In genomic region chr15:83531961-83532469, GRCm38 (mm10) we compare ENCODE assay signal across 15 mouse cellular contexts. TPM values are rescaled to one million over a fixed set of nuclear protein-coding genes. Genes with fewer than 3 reads are reported as not detected.
A peak's percentile ranks its signal among the peaks of the same experiment; 100 is the strongest.
DNase-seq lines count a peak whose midpoint lies in the region; ATAC-seq and TF ChIP-seq lines count a peak whose summit lies in the region.
"Had no signal": no experiment of that assay in that cellular context is flagged by ENCODE, and none has a peak within 500 bp of the region (broad histone marks: within the 10 kb centered on the region; RNA-seq: fewer than 3 reads in every experiment).

No protein-coding gene starts in this region.

- peak; percentile 54 for TF ChIP-seq CTCF in kidney, postnatal 0 days (IDR thresholded peaks at IDR 0.05; ENCODE audit: low read depth)
- peak; percentile 37 for TF ChIP-seq CTCF in midbrain, postnatal 0 days (IDR thresholded peaks at IDR 0.05)
- TF ChIP-seq CTCF in G1E (IDR thresholded peaks at IDR 0.05; ENCODE audit: low read depth, low read length) = 0 out of 2 replicates have a peak, but pooled peaks have one; percentile 18

- WGBS in kidney, postnatal 0 days = 82% methylated on average over 5 of the region's 5 CpGs
- WGBS in kidney, embryonic 14.5 days = 81% methylated on average over 5 of the region's 5 CpGs
- WGBS in midbrain, postnatal 0 days = 82% methylated on average over 5 of the region's 5 CpGs
- 74% methylated on average over 5 of the region's 5 CpGs for WGBS in midbrain, embryonic 11.5 days

- no peak for DNase-seq in kidney, postnatal 0 days (ENCODE audit: low spot score)
- DNase-seq in midbrain, postnatal 0 days (ENCODE audit: low spot score) = no peak
- no peak for DNase-seq in midbrain, embryonic 11.5 days (ENCODE audit: low spot score, missing footprints)
- DNase-seq in G1E (ENCODE audit: low spot score) = no peak
- DNase-seq in right cerebral cortex, postnatal 25 days = no peak
- DNase-seq in thymus, postnatal 25 days = no peak
- DNase-seq: cerebellum, adult 8-10 months; gastrocnemius, postnatal 36 days; kidney, adult 9 months had no signal

- no peak overlapping the region for H3K27ac ChIP-seq in kidney, postnatal 0 days
- H3K27ac ChIP-seq in kidney, embryonic 14.5 days (ENCODE audit: low read depth, low read length) = no peak overlapping the region
- H3K27ac ChIP-seq in midbrain, postnatal 0 days (ENCODE audit: low read depth, low read length) = no peak overlapping the region
- H3K27ac ChIP-seq in midbrain, embryonic 11.5 days (ENCODE audit: low read depth, low read length) = no peak overlapping the region
- H3K27ac ChIP-seq: hindbrain, embryonic 13.5 days; liver, embryonic 15.5 days had no signal

- H3K4me3 ChIP-seq in kidney, postnatal 0 days (replicated peaks; ENCODE audit: low read depth, low read length) = no peak overlapping the region
- no peak overlapping the region for H3K4me3 ChIP-seq in kidney, embryonic 14.5 days (ENCODE audit: low read length)
- no peak overlapping the region for H3K4me3 ChIP-seq in midbrain, postnatal 0 days (ENCODE audit: low read depth, low read length)
- no peak overlapping the region for H3K4me3 ChIP-seq in midbrain, embryonic 11.5 days (ENCODE audit: low read depth, low read length)
- no peak overlapping the region for H3K4me3 ChIP-seq in G1E (ENCODE audit: low read depth, low read length)
- H3K4me3 ChIP-seq: hindbrain, embryonic 13.5 days; liver, embryonic 15.5 days; myocyte had no signal

- no peak overlapping the region for H3K9ac ChIP-seq in kidney, postnatal 0 days (ENCODE audit: low read depth, low read length)
- no peak overlapping the region for H3K9ac ChIP-seq in kidney, embryonic 14.5 days (ENCODE audit: low read depth, low read length)
- H3K9ac ChIP-seq in midbrain, postnatal 0 days (replicated peaks; ENCODE audit: low read length, poor library complexity, severe bottlenecking) = no peak overlapping the region
- no peak overlapping the region for H3K9ac ChIP-seq in midbrain, embryonic 11.5 days (ENCODE audit: low read length)
- H3K9ac ChIP-seq: hindbrain, embryonic 13.5 days; liver, embryonic 15.5 days had no signal

- H3K4me2 ChIP-seq in kidney, postnatal 0 days (ENCODE audit: low read length) = no peak overlapping the region
- no peak overlapping the region for H3K4me2 ChIP-seq in kidney, embryonic 14.5 days (replicated peaks; ENCODE audit: low read depth, low read length)
- no peak overlapping the region for H3K4me2 ChIP-seq in midbrain, postnatal 0 days (ENCODE audit: low read depth, low read length, poor library complexity, severe bottlenecking)
- H3K4me2 ChIP-seq in midbrain, embryonic 11.5 days = no peak overlapping the region
- H3K4me2 ChIP-seq: hindbrain, embryonic 13.5 days; liver, embryonic 15.5 days had no signal

- peaks cover 15% of the 10 kb centered on the region; the same call in 1 of the 2 replicates for H3K4me1 ChIP-seq in kidney, postnatal 0 days (replicated peaks; ENCODE audit: insufficient read depth, low read length)
- H3K4me1 ChIP-seq in kidney, embryonic 14.5 days (ENCODE audit: control insufficient read depth, insufficient read depth, low read length) = peaks cover 18% of the 10 kb centered on the region
- peaks cover 1% of the 10 kb centered on the region; the same call in 1 of the 2 replicates for H3K4me1 ChIP-seq in midbrain, postnatal 0 days (ENCODE audit: insufficient read depth, low read length)
- H3K4me1 ChIP-seq in midbrain, embryonic 11.5 days (ENCODE audit: control insufficient read depth, insufficient read depth, low read length) = peaks cover 3% of the 10 kb centered on the region; the same call in 1 of the 2 replicates
- no peaks in the 10 kb centered on the region for H3K4me1 ChIP-seq in G1E (ENCODE audit: insufficient read depth, low read depth, low read length)

- no peak for ATAC-seq in kidney, postnatal 0 days (replicated peaks; ENCODE audit: low FRiP score, low read depth)
- ATAC-seq in kidney, embryonic 14.5 days (ENCODE audit: low FRiP score, low TSS enrichment) = no peak
- ATAC-seq in midbrain, postnatal 0 days (ENCODE audit: low FRiP score) = no peak
- no peak for ATAC-seq in midbrain, embryonic 11.5 days (ENCODE audit: low FRiP score)
- ATAC-seq in G1E (ENCODE audit: extremely low read depth, insufficient number of reproducible peaks, low FRiP score, poor library complexity, severe bottlenecking) = no peak
- ATAC-seq: forebrain, embryonic 16.5 days had no signal

- no peaks in the 10 kb centered on the region for H3K36me3 ChIP-seq in kidney, postnatal 0 days (ENCODE audit: insufficient read depth, low read length)
- no peaks in the 10 kb centered on the region for H3K36me3 ChIP-seq in kidney, embryonic 14.5 days (ENCODE audit: control insufficient read depth, insufficient read depth, low read length)
- no peaks in the 10 kb centered on the region for H3K36me3 ChIP-seq in midbrain, postnatal 0 days (ENCODE audit: insufficient read depth, low read length)
- H3K36me3 ChIP-seq in midbrain, embryonic 11.5 days (ENCODE audit: control insufficient read depth, insufficient read depth, low read length) = no peaks in the 10 kb centered on the region
- no peaks in the 10 kb centered on the region for H3K36me3 ChIP-seq in G1E (replicated peaks)
- H3K36me3 ChIP-seq: hindbrain, embryonic 13.5 days; liver, embryonic 15.5 days had no signal

- H3K9me3 ChIP-seq in kidney, postnatal 0 days (replicated peaks; ENCODE audit: low read length) = no peaks in the 10 kb centered on the region
- no peaks in the 10 kb centered on the region for H3K9me3 ChIP-seq in kidney, embryonic 14.5 days (ENCODE audit: control insufficient read depth, low read length)
- no peaks in the 10 kb centered on the region for H3K9me3 ChIP-seq in midbrain, postnatal 0 days (ENCODE audit: low read length)
- H3K9me3 ChIP-seq in midbrain, embryonic 11.5 days (ENCODE audit: control insufficient read depth, low read length) = no peaks in the 10 kb centered on the region
- H3K9me3 ChIP-seq in G1E (replicated peaks) = 0 out of 2 replicates have a peak, but pooled peaks cover 3% of the 10 kb centered on the region
- H3K9me3 ChIP-seq: hindbrain, embryonic 13.5 days; liver, embryonic 15.5 days had no signal

- no peaks in the 10 kb centered on the region for H3K27me3 ChIP-seq in kidney, postnatal 0 days (ENCODE audit: insufficient read depth, low read length)
- H3K27me3 ChIP-seq in kidney, embryonic 14.5 days (ENCODE audit: control insufficient read depth, insufficient read depth, low read length) = peaks cover 13% of the 10 kb centered on the region; the same call in 1 of the 2 replicates
- peaks cover 12% of the 10 kb centered on the region; the same call in 1 of the 2 replicates for H3K27me3 ChIP-seq in midbrain, postnatal 0 days (ENCODE audit: insufficient read depth, low read length)
- peaks cover 15% of the 10 kb centered on the region for H3K27me3 ChIP-seq in midbrain, embryonic 11.5 days (ENCODE audit: control insufficient read depth, insufficient read depth, low read length)
- peaks cover 50% of the 10 kb centered on the region for H3K27me3 ChIP-seq in G1E (ENCODE audit: insufficient read depth, low read length)

RNA-seq across cellular contexts. Expression of gene Bik, which starts 5.4 kb away (rescaled TPM):
- 14.1 and 16.1 TPM in 2 replicates for polyA plus RNA-seq in kidney, postnatal 0 days (2015; fragmentation: Nextera tagmentation; extraction: Ambion mirVana)
- polyA plus RNA-seq in kidney, embryonic 14.5 days (2014; fragmentation: Nextera tagmentation; extraction: Ambion mirVana) = 12.3 and 12.6 TPM in 2 replicates
- total RNA-seq in midbrain, postnatal 0 days (2014; rRNA removed) = 0.27 TPM in 1 of 2 replicates, not detected in the other
- polyA plus RNA-seq in midbrain, postnatal 0 days (2015; fragmentation: Nextera tagmentation; extraction: Ambion mirVana) = 0.33 and 0.37 TPM in 2 replicates
- 2.3 and 2.8 TPM in 2 replicates for polyA plus RNA-seq in midbrain, embryonic 11.5 days (2014; fragmentation: Nextera tagmentation; extraction: Ambion mirVana)
- total RNA-seq in G1E (2014; fragmentation: Nextera tagmentation) (not detected in 2 replicates), G1E (2017) (not detected in 2 replicates)
- not detected in 2 replicates for polyA plus RNA-seq in G1E (2012)
- total RNA-seq: left cerebral cortex, postnatal 10 days had no signal

RNA-seq across cellular contexts. Expression of gene Ttll1, which starts 21.3 kb away (rescaled TPM):
- 16.6 and 19.0 TPM in 2 replicates for polyA plus RNA-seq in kidney, postnatal 0 days (2015; fragmentation: Nextera tagmentation; extraction: Ambion mirVana)
- polyA plus RNA-seq in kidney, embryonic 14.5 days (2014; fragmentation: Nextera tagmentation; extraction: Ambion mirVana) = 14.8 and 19.8 TPM in 2 replicates
- 57.8 and 60.7 TPM in 2 replicates for total RNA-seq in midbrain, postnatal 0 days (2014; rRNA removed)
- polyA plus RNA-seq in midbrain, postnatal 0 days (2015; fragmentation: Nextera tagmentation; extraction: Ambion mirVana) = 119 and 123 TPM in 2 replicates
- polyA plus RNA-seq in midbrain, embryonic 11.5 days (2014; fragmentation: Nextera tagmentation; extraction: Ambion mirVana) = 32.2 and 34.6 TPM in 2 replicates
- 12.3 and 15.7 TPM in 2 replicates for total RNA-seq in G1E (2014; fragmentation: Nextera tagmentation)
- 5.6 and 6.5 TPM in 2 replicates for total RNA-seq in G1E (2017)
- 2.0 and 2.3 TPM in 2 replicates for polyA plus RNA-seq in G1E (2012)

RNA-seq across cellular contexts. Expression of gene Tspo, which starts 31.4 kb away (rescaled TPM):
- 159 and 169 TPM in 2 replicates for polyA plus RNA-seq in kidney, postnatal 0 days (2015; fragmentation: Nextera tagmentation; extraction: Ambion mirVana)
- 57.8 and 60.7 TPM in 2 replicates for polyA plus RNA-seq in kidney, embryonic 14.5 days (2014; fragmentation: Nextera tagmentation; extraction: Ambion mirVana)
- 5.5 and 8.0 TPM in 2 replicates for total RNA-seq in midbrain, postnatal 0 days (2014; rRNA removed)
- polyA plus RNA-seq in midbrain, postnatal 0 days (2015; fragmentation: Nextera tagmentation; extraction: Ambion mirVana) = 8.4 and 11.3 TPM in 2 replicates
- polyA plus RNA-seq in midbrain, embryonic 11.5 days (2014; fragmentation: Nextera tagmentation; extraction: Ambion mirVana) = 25.0 and 27.8 TPM in 2 replicates
- total RNA-seq in G1E (2014; fragmentation: Nextera tagmentation) (13.5 and 31.8 TPM in 2 replicates), G1E (2017) (50.5 and 63.3 TPM in 2 replicates)
- polyA plus RNA-seq in G1E (2012) = 108 and 114 TPM in 2 replicates

RNA-seq across cellular contexts. Expression of gene Mcat, which starts 31.6 kb away (rescaled TPM):
- polyA plus RNA-seq in kidney, postnatal 0 days (2015; fragmentation: Nextera tagmentation; extraction: Ambion mirVana) = 37.6 and 41.2 TPM in 2 replicates
- polyA plus RNA-seq in kidney, embryonic 14.5 days (2014; fragmentation: Nextera tagmentation; extraction: Ambion mirVana) = 29.3 and 43.7 TPM in 2 replicates
- 43.9 and 44.4 TPM in 2 replicates for total RNA-seq in midbrain, postnatal 0 days (2014; rRNA removed)
- polyA plus RNA-seq in midbrain, postnatal 0 days (2015; fragmentation: Nextera tagmentation; extraction: Ambion mirVana) = 34.6 and 35.9 TPM in 2 replicates
- 36.6 and 39.1 TPM in 2 replicates for polyA plus RNA-seq in midbrain, embryonic 11.5 days (2014; fragmentation: Nextera tagmentation; extraction: Ambion mirVana)
- total RNA-seq in G1E (2014; fragmentation: Nextera tagmentation) (8.5 and 17.7 TPM in 2 replicates), G1E (2017) (13.4 and 14.0 TPM in 2 replicates)
- polyA plus RNA-seq in G1E (2012) = 17.1 and 20.2 TPM in 2 replicates
